17 mouse cellular contexts compared by ENCODE assay signal in genomic region chr9:58769943-58770342, GRCm38 (mm10). TPM values are rescaled to one million over a fixed set of nuclear protein-coding genes. Genes with fewer than 3 reads are reported as not detected.
A peak's percentile ranks its signal among the peaks of the same experiment; 100 is the strongest.
DNase-seq lines count a peak whose midpoint lies in the region; ATAC-seq lines count a peak whose summit lies in the region.
"Had no signal": no experiment of that assay in that cellular context is flagged by ENCODE, and none has a peak within 500 bp of the region (broad histone marks: within the 10 kb centered on the region; RNA-seq: fewer than 3 reads in every experiment).

No protein-coding gene starts in this region.

- no peak overlapping the region for H3K9ac ChIP-seq in heart, embryonic 11.5 days (ENCODE audit: low read depth, low read length)
- H3K9ac ChIP-seq in kidney, embryonic 14.5 days (ENCODE audit: low read depth, low read length), result peak overlapping the region; percentile 4; the same call in 1 of the 2 replicates
- H3K9ac ChIP-seq in limb, embryonic 13.5 days, result no peak overlapping the region
- H3K9ac ChIP-seq: forebrain, embryonic 15.5 days; hindbrain, embryonic 12.5 days; lung, embryonic 14.5 days; midbrain, embryonic 13.5 days had no signal

- 0 out of 2 replicates have a peak, but pooled peaks cover 4% of the 10 kb centered on the region for H3K4me1 ChIP-seq in heart, embryonic 11.5 days (ENCODE audit: control insufficient read depth, insufficient read depth, low read length)
- H3K4me1 ChIP-seq in kidney, embryonic 14.5 days (ENCODE audit: control insufficient read depth, insufficient read depth, low read length), result no peaks in the 10 kb centered on the region
- peaks cover 5% of the 10 kb centered on the region; the same call in 1 of the 2 replicates for H3K4me1 ChIP-seq in limb, embryonic 13.5 days
- H3K4me1 ChIP-seq: forebrain, embryonic 15.5 days had no signal

- H3K36me3 ChIP-seq in heart, embryonic 11.5 days (ENCODE audit: control insufficient read depth, insufficient read depth, low read length), result no peaks in the 10 kb centered on the region
- no peaks in the 10 kb centered on the region for H3K36me3 ChIP-seq in kidney, embryonic 14.5 days (ENCODE audit: control insufficient read depth, insufficient read depth, low read length)
- no peaks in the 10 kb centered on the region for H3K36me3 ChIP-seq in limb, embryonic 13.5 days
- H3K36me3 ChIP-seq: forebrain, embryonic 15.5 days; hindbrain, embryonic 12.5 days; midbrain, embryonic 13.5 days had no signal

- no peak for ATAC-seq in heart, embryonic 11.5 days (replicated peaks; ENCODE audit: insufficient number of reproducible peaks, low FRiP score, low TSS enrichment)
- ATAC-seq in kidney, embryonic 14.5 days (ENCODE audit: low FRiP score, low TSS enrichment), result no peak
- ATAC-seq in limb, embryonic 13.5 days (ENCODE audit: low FRiP score, low read depth), result no peak
- ATAC-seq in frontal cortex, adult (ENCODE audit: low TSS enrichment), result no peak
- ATAC-seq: forebrain, embryonic 15.5 days; intestine, embryonic 16.5 days; midbrain, embryonic 13.5 days had no signal

- peak overlapping the region; percentile 38 for H3K4me2 ChIP-seq in heart, embryonic 11.5 days
- H3K4me2 ChIP-seq in kidney, embryonic 14.5 days (replicated peaks; ENCODE audit: low read depth, low read length), result no peak overlapping the region
- H3K4me2 ChIP-seq in limb, embryonic 13.5 days (replicated peaks), result 0 out of 2 replicates have a peak overlapping the region, but pooled peaks have one; percentile 21
- H3K4me2 ChIP-seq: forebrain, embryonic 15.5 days; hindbrain, embryonic 12.5 days; lung, embryonic 14.5 days; midbrain, embryonic 13.5 days had no signal

- H3K9me3 ChIP-seq in heart, embryonic 11.5 days (replicated peaks; ENCODE audit: control insufficient read depth, low read length), result no peaks in the 10 kb centered on the region; the same call in 1 of the 2 replicates
- 0 out of 2 replicates have a peak, but pooled peaks cover 3% of the 10 kb centered on the region for H3K9me3 ChIP-seq in kidney, embryonic 14.5 days (ENCODE audit: control insufficient read depth, low read length)
- 0 out of 2 replicates have a peak, but pooled peaks cover 2% of the 10 kb centered on the region for H3K9me3 ChIP-seq in limb, embryonic 13.5 days
- H3K9me3 ChIP-seq: forebrain, embryonic 15.5 days; hindbrain, embryonic 12.5 days; midbrain, embryonic 13.5 days had no signal

- H3K27me3 ChIP-seq in heart, embryonic 11.5 days (ENCODE audit: control insufficient read depth, insufficient read depth, low read length), result no peaks in the 10 kb centered on the region
- no peaks in the 10 kb centered on the region for H3K27me3 ChIP-seq in kidney, embryonic 14.5 days (ENCODE audit: control insufficient read depth, insufficient read depth, low read length)
- no peaks in the 10 kb centered on the region for H3K27me3 ChIP-seq in limb, embryonic 13.5 days
- H3K27me3 ChIP-seq: forebrain, embryonic 15.5 days; hindbrain, embryonic 12.5 days; midbrain, embryonic 13.5 days had no signal

- H3K4me3 ChIP-seq in heart, embryonic 11.5 days (ENCODE audit: low read depth, low read length), result no peak overlapping the region
- H3K4me3 ChIP-seq in kidney, embryonic 14.5 days (ENCODE audit: low read length), result no peak overlapping the region
- no peak overlapping the region for H3K4me3 ChIP-seq in limb, embryonic 13.5 days
- H3K4me3 ChIP-seq: erythroblast, embryonic 14.5 days; forebrain, embryonic 15.5 days; hindbrain, embryonic 12.5 days; midbrain, embryonic 13.5 days; myocyte had no signal

- WGBS in heart, embryonic 11.5 days (ENCODE audit: insufficient replicate concordance), result 55% methylated on average over 12 of the region's 12 CpGs
- WGBS in kidney, embryonic 14.5 days, result 57% methylated on average over 12 of the region's 12 CpGs
- WGBS in limb, embryonic 13.5 days, result 50% methylated on average over 12 of the region's 12 CpGs

- DNase-seq in heart, adult 8-10 months (ENCODE audit: low spot score), result no peak
- DNase-seq in kidney, adult 18-20 months, result no peak
- DNase-seq in thymus, postnatal 14 days, result peak; percentile 82
- DNase-seq in lung, postnatal 25 days (ENCODE audit: low spot score), result no peak
- DNase-seq: cerebellum, postnatal 10 days; embryo, embryonic 11 days; lung, embryonic 14.5 days had no signal

- no peak overlapping the region for H3K27ac ChIP-seq in heart, embryonic 11.5 days (ENCODE audit: low read depth, low read length)
- no peak overlapping the region for H3K27ac ChIP-seq in kidney, embryonic 14.5 days (ENCODE audit: low read depth, low read length)
- H3K27ac ChIP-seq in limb, embryonic 13.5 days, result no peak overlapping the region
- H3K27ac ChIP-seq: forebrain, embryonic 15.5 days; hindbrain, embryonic 12.5 days; midbrain, embryonic 13.5 days had no signal

RNA-seq across cellular contexts. Expression of gene Rec114, which starts 26.2 kb away (rescaled TPM):
- polyA plus RNA-seq in heart, embryonic 11.5 days (2014; fragmentation: Nextera tagmentation; extraction: Ambion mirVana), result 15.5 and 15.6 TPM in 2 replicates
- total RNA-seq in heart, adult 8-10 months (2022), result 1 to 10 TPM in 2 of 4 experiments, under 1 TPM in 1, not detected in 1; 0.65 to 2.9 (median 1.7) TPM
- polyA plus RNA-seq in kidney, embryonic 14.5 days (2014; fragmentation: Nextera tagmentation; extraction: Ambion mirVana), result 1.7 and 2.1 TPM in 2 replicates
- polyA plus RNA-seq in limb, embryonic 13.5 days (2015; fragmentation: Nextera tagmentation; extraction: Ambion mirVana), result 2.1 and 2.4 TPM in 2 replicates

RNA-seq across cellular contexts. Expression of gene Hcn4, which starts 53.3 kb away (rescaled TPM):
- 3.0 and 3.2 TPM in 2 replicates for polyA plus RNA-seq in heart, embryonic 11.5 days (2014; fragmentation: Nextera tagmentation; extraction: Ambion mirVana)
- total RNA-seq in heart, adult 8-10 months (2022), result 10 to 100 TPM in 1 of 4 experiments, 1 to 10 TPM in 3; 5.5 to 11.1 (median 7.2) TPM
- polyA plus RNA-seq in kidney, embryonic 14.5 days (2014; fragmentation: Nextera tagmentation; extraction: Ambion mirVana), result 0.36 and 0.51 TPM in 2 replicates
- 0.29 and 0.32 TPM in 2 replicates for polyA plus RNA-seq in limb, embryonic 13.5 days (2015; fragmentation: Nextera tagmentation; extraction: Ambion mirVana)
- polyA plus RNA-seq: erythroblast, embryonic 14.5 days had no signal
